Mouse (Mus musculus) neural tube, embryonic 15.5 days (tissue): Measurements from ENCODE around the gene Elovl6. TPM values are rescaled to one million over a fixed set of nuclear protein-coding genes. Genes with fewer than 3 reads are reported as not detected.
A peak's percentile ranks its signal among the peaks of the same experiment; 100 is the strongest.

ENCODE experiments used
- ATAC-seq: fragments of 200-750 bp; cut with Nextera tagmentation; 2 replicates; pipeline ENCODE4 v1.8.0; 2017; ENCODE audit warnings: mild to moderate bottlenecking, moderate TSS enrichment, moderate library complexity; ENCODE audit not compliant: low FRiP score
- H3K27ac ChIP-seq: fragments of 300-500 bp; sonication (generic); replicated peaks from 2 replicates; pipeline ENCODE4 v1.5.1; 2015; ENCODE audit warnings: mild to moderate bottlenecking, inconsistent platforms
- H3K27me3 ChIP-seq: fragments of 300-500 bp; sonication (generic); replicated peaks from 2 replicates; pipeline ENCODE4 v1.6.1; 2015; ENCODE audit warnings: inconsistent platforms
- H3K36me3 ChIP-seq: fragments of 300-500 bp; sonication (generic); 2 replicates; pipeline ENCODE4 v1.6.1; 2015; ENCODE audit warnings: inconsistent platforms
- H3K4me1 ChIP-seq: fragments of 300-500 bp; sonication (generic); 2 replicates; pipeline ENCODE4 v1.6.1; 2015; ENCODE audit warnings: inconsistent platforms
- H3K4me2 ChIP-seq: fragments of 300-500 bp; sonication (generic); 2 replicates; pipeline ENCODE4 v1.6.1; 2015; ENCODE audit warnings: inconsistent platforms, mild to moderate bottlenecking, moderate library complexity
- H3K4me3 ChIP-seq: fragments of 300-500 bp; sonication (generic); replicated peaks from 2 replicates; pipeline ENCODE4 v1.5.1; 2015; ENCODE audit warnings: mild to moderate bottlenecking, inconsistent platforms
- H3K9ac ChIP-seq: fragments of 300-500 bp; sonication (generic); replicated peaks from 2 replicates; pipeline ENCODE4 v1.6.1; 2015; ENCODE audit warnings: mild to moderate bottlenecking, inconsistent platforms
- H3K9me3 ChIP-seq: fragments of 300-500 bp; sonication (generic); replicated peaks from 2 replicates; pipeline ENCODE4 v1.6.1; 2016; ENCODE audit warnings: inconsistent platforms
- WGBS: fragments of 180-500 bp; shearing (Covaris S2); methylation state at CpG from one replicate; pipeline ENCODE4 v1.1.7; 2015; ENCODE audit warnings: mixed read lengths; 5-methylcytosine and 5-hydroxymethylcytosine counted together
- polyA plus RNA-seq: library from polyadenylated mRNA; unstranded; fragments of >200 nt; fragmentation: Nextera tagmentation; extraction: Ambion mirVana; gene quantifications from 2 replicates; pipeline ENCODE4 v1.2.1, GENCODE M21; 2015

Elovl6 gene
- polyA plus RNA-seq, 1 experiment from 2014 or later = 41.6 TPM

DNA sequence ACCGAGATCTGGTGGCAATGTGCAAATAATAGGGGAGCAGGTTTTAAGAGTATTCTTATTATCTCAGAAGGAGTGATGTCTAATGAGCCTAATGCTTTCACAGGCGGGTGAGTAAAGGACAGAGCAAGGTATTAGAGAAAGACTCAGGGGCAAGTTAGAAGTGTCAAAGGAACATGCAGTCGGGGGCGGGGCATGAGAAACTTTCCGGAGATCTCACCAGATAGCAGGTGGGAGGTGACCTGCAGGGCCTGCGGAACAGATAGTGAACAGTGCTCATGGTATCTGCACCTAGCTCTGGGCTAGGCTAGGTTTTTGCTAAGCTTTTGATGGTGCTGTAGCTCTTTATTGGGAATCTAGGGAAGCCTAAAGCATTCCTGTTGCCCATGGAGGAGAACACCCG is 25.4 kb downstream of the Elovl6 start:
- Histone ChIP-seq H3K9ac (no peak overlapping the region), H3K27me3 (no peaks in the 10 kb centered on the region), H3K9me3 (no peaks in the 10 kb centered on the region), H3K36me3 (no peaks in the 10 kb centered on the region), H3K4me2 (no peak overlapping the region), H3K27ac (no peak overlapping the region), H3K4me1 (no peaks in the 10 kb centered on the region), H3K4me3 (no peak overlapping the region)
- ATAC-seq = no peak
- 90% methylated on average over 7 of the region's 7 CpGs for WGBS

DNA sequence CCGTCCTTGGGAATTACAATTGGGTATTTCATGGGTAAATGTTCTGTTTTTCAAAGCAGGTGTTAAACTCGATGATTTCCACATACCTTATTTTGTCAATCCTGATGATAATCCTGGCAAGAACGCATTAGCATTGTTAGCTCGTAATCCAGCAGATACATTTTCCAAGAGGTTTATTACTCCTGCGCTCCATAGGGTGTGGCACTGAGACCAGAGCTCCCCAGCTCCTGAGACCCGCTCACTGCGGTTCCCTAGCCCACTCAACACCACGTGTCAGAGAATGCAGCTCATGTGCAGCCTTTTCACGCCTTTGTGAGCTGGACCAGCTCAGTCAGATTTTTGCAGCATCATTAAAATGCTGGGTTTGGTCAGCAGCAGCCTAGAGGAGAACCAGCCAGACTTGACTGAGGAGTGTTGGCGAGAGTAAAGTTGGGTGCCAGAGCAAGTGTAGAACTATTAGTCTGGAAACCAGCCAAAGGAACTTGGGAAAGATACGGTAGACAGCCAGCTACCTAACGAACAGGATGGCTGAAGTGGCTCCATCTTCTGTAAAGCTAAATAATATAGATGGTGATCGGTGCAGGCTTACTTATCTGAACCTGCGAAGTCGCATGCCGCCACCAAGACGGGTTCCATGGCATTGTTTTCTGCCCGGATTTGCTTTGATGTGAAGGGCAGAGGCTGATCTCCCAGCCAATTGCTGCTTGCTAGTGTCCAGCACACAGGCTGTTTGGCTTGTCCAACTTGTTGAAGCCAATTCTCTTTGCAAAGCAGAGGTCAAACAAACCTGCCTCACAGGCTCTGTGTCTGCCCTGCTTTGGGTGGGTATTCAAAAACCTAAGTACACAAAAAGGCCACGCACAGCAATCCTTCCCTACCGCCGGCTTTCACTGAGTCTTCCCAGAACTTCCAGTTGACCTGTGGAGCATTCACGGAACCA is 26.1 kb downstream of the Elovl6 start:
- WGBS = 90% methylated on average over 22 of the region's 22 CpGs
- no peak for ATAC-seq
- Histone ChIP-seq H3K4me1 (no peaks in the 10 kb centered on the region), H3K4me3 (no peak overlapping the region), H3K27me3 (no peaks in the 10 kb centered on the region), H3K9ac (no peak overlapping the region), H3K4me2 (no peak overlapping the region), H3K27ac (no peak overlapping the region), H3K36me3 (no peaks in the 10 kb centered on the region), H3K9me3 (no peaks in the 10 kb centered on the region)

DNA sequence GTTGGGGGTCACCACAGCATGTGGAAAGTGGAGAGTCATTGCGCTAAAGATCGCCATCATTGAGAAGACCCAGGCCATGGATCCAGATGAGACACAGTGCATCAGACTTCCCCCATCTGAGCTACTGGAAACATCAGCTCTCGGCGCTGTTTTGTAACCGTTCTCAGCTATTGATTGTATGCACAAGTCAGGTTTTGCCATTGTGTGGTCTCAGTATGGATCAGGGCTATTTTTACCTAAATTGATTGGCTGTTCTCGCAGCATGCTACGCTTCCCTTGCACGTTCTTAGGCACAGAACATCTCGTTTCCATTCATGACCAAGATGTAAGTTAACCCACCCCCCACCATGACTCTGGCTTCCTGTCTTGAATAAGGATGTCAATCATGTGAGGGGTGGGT is 27.9 kb downstream of the Elovl6 start:
- no peak overlapping the region for H3K4me2 ChIP-seq
- no peak for ATAC-seq
- H3K9ac ChIP-seq = no peak overlapping the region
- H3K9me3 ChIP-seq = no peaks in the 10 kb centered on the region
- H3K4me1 ChIP-seq = no peaks in the 10 kb centered on the region
- H3K27ac ChIP-seq = no peak overlapping the region
- WGBS = 93% methylated on average over 9 of the region's 9 CpGs
- H3K36me3 ChIP-seq = no peaks in the 10 kb centered on the region
- H3K4me3 ChIP-seq = no peak overlapping the region
- H3K27me3 ChIP-seq = no peaks in the 10 kb centered on the region

DNA sequence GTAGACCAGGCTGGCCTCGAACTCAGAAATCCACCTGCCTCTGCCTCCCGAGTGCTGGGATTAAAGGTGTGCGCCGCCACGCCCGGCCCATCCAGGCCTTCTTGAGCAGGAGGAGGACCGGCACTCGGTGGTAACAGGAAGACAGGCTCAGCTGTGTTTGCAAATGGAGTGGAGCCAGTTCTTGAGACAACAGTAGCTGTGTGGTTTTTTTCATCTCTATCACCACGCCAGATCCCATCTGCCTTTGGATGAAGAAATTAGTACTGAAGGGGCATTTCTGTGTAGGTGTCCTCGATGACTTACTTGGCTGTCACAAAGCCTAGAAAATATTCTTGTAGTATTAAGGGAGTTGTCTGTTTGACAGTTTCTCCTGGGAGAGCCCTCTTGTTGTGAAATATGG is 28.9 kb downstream of the Elovl6 start:
- WGBS = 92% methylated on average over 10 of the region's 10 CpGs
- Histone ChIP-seq H3K36me3 (no peaks in the 10 kb centered on the region), H3K27me3 (no peaks in the 10 kb centered on the region), H3K9me3 (no peaks in the 10 kb centered on the region), H3K4me3 (no peak overlapping the region), H3K9ac (no peak overlapping the region), H3K27ac (no peak overlapping the region), H3K4me2 (no peak overlapping the region), H3K4me1 (no peaks in the 10 kb centered on the region)
- ATAC-seq = no peak

DNA sequence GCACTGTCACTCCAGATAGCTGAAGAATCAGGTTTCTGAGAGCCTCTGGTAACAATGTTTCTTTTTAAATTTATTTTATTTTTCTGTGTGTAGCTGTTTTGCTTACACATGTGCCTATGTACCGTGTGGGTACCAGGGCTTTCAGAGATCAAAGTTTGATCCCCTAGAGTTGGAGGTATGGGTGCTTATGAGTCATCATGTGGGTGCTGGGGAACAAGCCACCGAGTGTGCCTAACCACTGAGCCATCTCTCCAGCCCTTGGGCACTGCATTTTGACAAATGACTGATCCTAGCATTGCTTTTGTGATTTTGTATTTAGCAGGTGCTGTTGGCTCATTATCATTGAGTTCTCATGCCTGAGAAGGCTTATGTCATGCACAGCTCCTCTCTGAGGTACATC is 29.7 kb downstream of the Elovl6 start:
- Histone ChIP-seq H3K4me2 (no peak overlapping the region), H3K4me3 (no peak overlapping the region), H3K27me3 (no peaks in the 10 kb centered on the region), H3K4me1 (0 out of 2 replicates have a peak, but pooled peaks cover 3% of the 10 kb centered on the region), H3K36me3 (no peaks in the 10 kb centered on the region), H3K27ac (no peak overlapping the region), H3K9ac (no peak overlapping the region), H3K9me3 (no peaks in the 10 kb centered on the region)
- 90% methylated on average over 2 of the region's 2 CpGs for WGBS
- ATAC-seq = no peak

DNA sequence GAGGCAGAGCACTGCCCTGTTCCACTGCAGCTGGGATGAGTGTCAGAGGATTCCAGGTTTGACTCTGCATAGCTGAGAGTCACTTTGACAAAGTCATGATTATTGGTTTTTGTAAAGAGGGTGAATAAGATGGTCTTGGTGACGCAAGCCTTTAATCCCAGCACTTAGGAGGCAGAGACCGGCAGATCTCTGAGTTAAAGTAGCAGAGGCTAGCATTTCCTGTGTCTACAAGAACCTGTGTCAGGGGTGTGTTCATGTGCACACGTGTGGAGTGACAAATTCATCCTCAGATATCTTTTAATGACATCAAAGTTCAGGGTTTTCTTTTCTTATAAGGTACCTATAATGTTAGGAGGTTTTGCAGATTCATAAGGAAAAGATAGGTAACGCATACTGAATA is 30.3 kb downstream of the Elovl6 start:
- no peak for ATAC-seq
- WGBS = 93% methylated on average over 4 of the region's 4 CpGs
- Histone ChIP-seq H3K4me2 (no peak overlapping the region), H3K27me3 (no peaks in the 10 kb centered on the region), H3K36me3 (no peaks in the 10 kb centered on the region), H3K9ac (no peak overlapping the region), H3K4me1 (0 out of 2 replicates have a peak, but pooled peaks cover 3% of the 10 kb centered on the region), H3K9me3 (no peaks in the 10 kb centered on the region), H3K4me3 (no peak overlapping the region), H3K27ac (no peak overlapping the region)

DNA sequence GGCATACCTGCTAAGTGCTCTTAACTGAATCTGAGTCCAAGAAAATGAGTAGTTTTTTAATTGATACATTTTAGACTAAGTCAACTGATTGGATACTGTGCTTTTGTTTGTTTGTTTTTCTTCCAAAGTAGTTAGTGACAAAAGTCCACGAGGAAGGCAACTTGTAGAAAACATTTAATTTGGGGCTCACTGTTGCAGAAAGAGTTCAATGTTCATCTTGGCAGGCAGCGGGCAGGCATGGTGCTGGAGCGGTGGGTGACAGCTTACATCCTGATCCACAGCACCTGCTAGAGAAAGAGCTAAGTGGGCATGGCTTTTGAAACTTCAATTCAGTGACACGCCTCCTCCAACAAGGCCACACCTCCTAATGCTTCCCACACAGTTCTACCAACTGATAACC is 31.7 kb downstream of the Elovl6 start:
- Histone ChIP-seq H3K27me3 (no peaks in the 10 kb centered on the region), H3K9me3 (no peaks in the 10 kb centered on the region), H3K9ac (no peak overlapping the region), H3K27ac (no peak overlapping the region), H3K4me2 (no peak overlapping the region), H3K4me3 (no peak overlapping the region), H3K36me3 (no peaks in the 10 kb centered on the region), H3K4me1 (peaks cover 11% of the 10 kb centered on the region)
- ATAC-seq = no peak
- 92% methylated on average over 4 of the region's 4 CpGs for WGBS

DNA sequence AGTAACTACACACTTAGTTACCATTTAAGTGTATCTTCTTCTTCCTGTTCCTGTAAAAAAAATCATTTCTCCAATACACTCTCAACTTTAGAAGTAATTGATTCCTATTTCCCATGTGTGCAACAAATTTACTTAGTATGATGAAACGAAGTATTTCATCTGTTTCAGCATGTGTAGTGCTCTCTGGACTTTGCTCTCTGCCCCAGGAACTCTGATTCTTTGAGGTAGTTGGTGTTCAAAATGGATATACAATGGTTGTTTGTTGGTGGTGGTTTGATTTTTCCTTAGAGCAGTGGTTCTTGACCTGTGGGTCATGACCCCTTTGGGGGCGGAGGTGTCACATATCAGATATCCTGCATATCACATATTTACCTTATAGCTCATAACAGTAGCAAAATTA is 32.7 kb downstream of the Elovl6 start:
- WGBS = 91% methylated on average over 2 of the region's 2 CpGs
- no peak for ATAC-seq

DNA sequence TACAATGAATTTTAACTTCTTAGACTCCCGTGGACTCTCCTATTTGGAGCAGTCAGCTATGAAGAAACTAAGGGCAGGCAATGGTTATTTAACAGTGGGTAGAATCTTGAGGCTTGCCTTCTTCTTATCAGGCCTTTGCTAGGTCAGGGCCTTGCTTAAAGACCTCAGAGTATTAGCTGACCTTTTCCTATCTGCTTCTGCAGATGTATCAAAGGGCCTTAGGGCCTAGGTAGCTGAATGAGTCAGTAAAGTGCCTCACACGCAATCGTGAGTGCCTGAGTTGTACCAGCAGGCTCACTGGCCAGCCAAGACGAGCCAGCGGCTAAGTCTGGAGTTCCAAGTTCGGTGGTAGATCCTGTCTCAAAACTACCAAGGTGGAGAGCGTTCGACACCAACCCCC is 33.3 kb downstream of the Elovl6 start:
- Histone ChIP-seq H3K27me3 (no peaks in the 10 kb centered on the region), H3K27ac (no peak overlapping the region), H3K4me3 (no peak overlapping the region), H3K4me2 (no peak overlapping the region), H3K9ac (no peak overlapping the region), H3K36me3 (no peaks in the 10 kb centered on the region), H3K9me3 (no peaks in the 10 kb centered on the region), H3K4me1 (peaks cover 11% of the 10 kb centered on the region)
- 93% methylated on average over 8 of the region's 8 CpGs for WGBS
- ATAC-seq = no peak

More for the DNA sequence above, 32.7 kb downstream of the Elovl6 start:
- Histone ChIP-seq H3K9me3 (no peaks in the 10 kb centered on the region), H3K4me3 (no peak overlapping the region), H3K27ac (no peak overlapping the region), H3K27me3 (no peaks in the 10 kb centered on the region), H3K4me2 (no peak overlapping the region), H3K4me1 (peaks cover 11% of the 10 kb centered on the region), H3K9ac (no peak overlapping the region), H3K36me3 (no peaks in the 10 kb centered on the region)

DNA sequence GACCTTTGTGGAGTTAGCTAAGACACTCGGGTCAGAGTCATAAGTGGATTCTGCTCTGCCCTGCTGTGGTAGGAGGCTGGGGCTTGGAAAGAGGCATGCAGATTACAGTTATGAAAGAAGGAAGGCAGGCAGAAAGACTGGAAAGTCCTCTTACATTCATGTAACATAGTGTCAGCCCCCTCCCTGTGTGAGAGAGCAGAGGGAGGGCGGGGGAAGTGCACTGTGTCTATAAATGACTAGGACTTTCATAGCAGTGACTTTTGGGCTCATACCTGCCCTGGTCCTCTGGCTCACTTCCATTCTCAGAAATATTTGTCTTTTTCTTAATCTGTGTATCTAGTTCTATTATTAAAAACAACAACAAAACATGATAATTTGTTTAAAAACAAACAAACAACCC is 33.9 kb downstream of the Elovl6 start:
- Histone ChIP-seq H3K27me3 (no peaks in the 10 kb centered on the region), H3K9me3 (no peaks in the 10 kb centered on the region), H3K27ac (no peak overlapping the region), H3K4me1 (peaks cover 11% of the 10 kb centered on the region), H3K9ac (no peak overlapping the region), H3K36me3 (no peaks in the 10 kb centered on the region), H3K4me2 (no peak overlapping the region), H3K4me3 (no peak overlapping the region)
- WGBS = 85% methylated on average over 2 of the region's 2 CpGs
- no peak for ATAC-seq

DNA sequence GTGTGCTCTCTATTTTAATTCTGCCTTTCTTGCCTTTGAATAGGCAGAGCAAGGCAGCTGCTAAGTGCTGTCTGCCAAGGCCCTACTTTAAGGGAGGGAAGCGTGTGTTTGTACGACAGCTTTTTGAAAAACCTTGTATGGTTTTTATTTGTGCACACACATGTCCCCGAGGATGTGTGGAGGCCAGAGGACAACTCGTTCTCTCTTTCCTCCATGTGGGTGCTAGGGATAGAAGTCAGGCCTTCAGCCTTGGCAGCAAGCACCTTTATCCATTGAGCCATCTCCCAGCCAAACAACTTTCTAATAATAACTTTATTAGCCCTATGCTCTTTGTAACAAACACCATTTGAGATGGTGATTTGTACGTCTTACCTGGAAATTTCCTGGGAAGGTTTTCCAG is 34.7 kb downstream of the Elovl6 start:
- 75% methylated on average over 5 of the region's 5 CpGs for WGBS
- Histone ChIP-seq H3K4me1 (peaks cover 11% of the 10 kb centered on the region), H3K27ac (no peak overlapping the region), H3K9me3 (no peaks in the 10 kb centered on the region), H3K4me3 (no peak overlapping the region), H3K27me3 (no peaks in the 10 kb centered on the region), H3K36me3 (no peaks in the 10 kb centered on the region), H3K4me2 (no peak overlapping the region), H3K9ac (no peak overlapping the region)
- no peak for ATAC-seq

DNA sequence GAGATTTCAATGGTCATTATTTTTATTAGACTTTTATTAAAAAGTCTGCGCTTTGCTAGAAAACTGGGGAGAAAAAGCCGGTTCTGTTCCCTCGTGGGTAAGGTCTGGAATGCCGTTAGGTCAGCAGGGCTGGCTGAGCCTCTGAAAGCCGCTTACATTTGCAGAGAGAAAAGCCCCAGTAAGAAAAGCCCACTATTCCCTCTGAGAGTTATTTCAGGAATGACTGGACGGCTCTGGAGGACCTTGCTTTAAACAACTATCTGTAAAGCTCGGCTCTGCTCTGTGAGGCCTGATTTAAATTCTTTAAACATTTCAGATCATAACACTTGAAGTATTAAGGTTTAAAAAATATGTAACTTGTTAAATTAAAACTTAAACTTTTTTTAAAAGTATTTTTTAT is 36.4 kb downstream of the Elovl6 start:
- Histone ChIP-seq H3K4me3 (no peak overlapping the region), H3K27ac (peak overlapping the region; percentile 51), H3K9ac (no peak overlapping the region), H3K36me3 (no peaks in the 10 kb centered on the region), H3K9me3 (no peaks in the 10 kb centered on the region), H3K4me1 (peaks cover 15% of the 10 kb centered on the region), H3K27me3 (no peaks in the 10 kb centered on the region), H3K4me2 (no peak overlapping the region)
- 51% methylated on average over 7 of the region's 7 CpGs for WGBS
- ATAC-seq = no peak
